Mouse (Mus musculus) ES-E14 (cell line): Measurements from ENCODE around the gene R3hdm2.

ENCODE experiments used
- HCFC1 ChIP-seq: IDR thresholded peaks from 2 replicates; pipeline ENCODE4 v1.6.1; 2012; ENCODE audit warnings: low read length, inconsistent platforms, borderline replicate concordance; ENCODE audit not compliant: insufficient read depth
- MAFK ChIP-seq: IDR thresholded peaks from 2 replicates; pipeline ENCODE4 v1.6.1; 2014; ENCODE audit warnings: mild to moderate bottlenecking, low read depth, low read length, inconsistent platforms; ENCODE audit not compliant: insufficient read depth
- ZC3H11A ChIP-seq: IDR thresholded peaks from 2 replicates; pipeline ENCODE4 v1.6.1; 2012; ENCODE audit warnings: low read depth, mild to moderate bottlenecking, inconsistent platforms, low read length, borderline replicate concordance
- ZNF384 ChIP-seq: IDR thresholded peaks from 2 replicates; pipeline ENCODE4 v1.6.1; 2012; ENCODE audit warnings: low read depth, low read length, inconsistent platforms

DNA sequence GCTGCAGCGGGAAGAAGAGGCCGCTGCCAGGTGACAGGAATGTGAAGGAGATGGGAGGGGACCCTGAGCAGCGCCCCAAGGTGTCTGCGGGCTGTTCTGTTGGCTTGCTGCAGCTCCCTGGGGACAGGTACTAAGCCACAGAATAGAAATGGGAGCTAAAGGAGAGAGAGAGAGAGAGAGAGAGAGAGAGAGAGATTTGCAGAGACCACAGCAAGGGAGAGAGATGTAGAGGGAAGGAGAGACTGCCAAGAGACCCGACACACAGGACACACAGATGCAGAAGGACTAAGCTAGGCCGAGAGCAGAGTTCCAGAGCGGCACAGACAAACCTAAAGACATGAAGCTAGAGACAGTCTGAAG lies 132.2 kb downstream of the R3hdm2 start:
- TF ChIP-seq HCFC1, result no peak
- no peak for TF ChIP-seq MAFK
- no peak for TF ChIP-seq ZNF384
- TF ChIP-seq ZC3H11A, result no peak
